Mouse (Mus musculus): ENCODE measurements around the gene Pecr. TPM values are rescaled to one million over a fixed set of nuclear protein-coding genes. Genes with fewer than 3 reads are reported as not detected.
A peak's percentile ranks its signal among the peaks of the same experiment; 100 is the strongest.

The Pecr gene
- polyA plus RNA-seq, 1 experiment: 16.4 TPM

DNA sequence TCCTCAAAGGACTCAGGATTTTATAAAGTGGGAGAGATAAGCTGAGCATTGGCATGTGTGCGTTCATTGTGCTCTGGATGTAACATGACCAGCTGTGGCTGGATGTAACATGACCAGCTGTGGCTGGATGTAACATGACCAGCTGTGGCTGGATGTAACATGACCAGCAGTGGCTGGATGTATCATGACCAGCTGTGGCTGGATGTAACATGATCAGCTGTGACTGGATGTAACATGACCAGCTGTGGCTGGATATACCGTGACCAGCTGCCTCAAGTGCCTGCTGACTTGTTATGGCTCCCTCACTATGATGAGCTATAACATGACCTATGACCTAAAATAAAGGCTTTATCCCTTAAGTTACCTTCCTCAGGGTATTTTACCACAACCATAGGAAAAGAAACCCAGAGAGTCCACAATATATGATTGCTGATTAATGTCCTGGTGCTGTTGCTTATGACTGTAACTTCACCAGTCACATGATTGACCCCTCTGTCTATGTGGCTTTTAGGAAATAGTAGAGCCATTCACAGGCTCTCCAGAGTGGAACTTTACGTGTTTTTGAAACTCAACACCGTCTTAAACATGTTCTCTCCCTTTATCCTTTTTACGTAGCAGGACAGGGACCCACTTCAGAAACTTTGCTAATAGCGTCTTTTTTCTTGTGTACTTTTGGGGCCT is 25.8 kb upstream of the Pecr start:
- Histone ChIP-seq H3K4me1 (ENCODE audit: control insufficient read depth, insufficient read depth, low read length) (peaks cover 3% of the 10 kb centered on the region; the same call in 1 of the 2 replicates), H3K4me3 (ENCODE audit: insufficient read depth, low read length) (no peak overlapping the region), H3K27ac (ENCODE audit: insufficient read depth, low read length) (no peak overlapping the region)
- TF ChIP-seq POLR2A (IDR thresholded peaks at IDR 0.05; ENCODE audit: low read depth, low read length) (no peak), CTCF (IDR thresholded peaks at IDR 0.05; ENCODE audit: borderline replicate concordance, insufficient read depth, low read length) (no peak)

GRCm38 (mm10) chr1:72308919-72309318 is 24.8 kb upstream of the Pecr start:
- TF ChIP-seq POLR2A (IDR thresholded peaks at IDR 0.05; ENCODE audit: low read depth, low read length) (no peak), CTCF (IDR thresholded peaks at IDR 0.05; ENCODE audit: borderline replicate concordance, insufficient read depth, low read length) (no peak)
- H3K4me3 ChIP-seq (ENCODE audit: insufficient read depth, low read length): no peak overlapping the region
- no peak overlapping the region for H3K27ac ChIP-seq (ENCODE audit: insufficient read depth, low read length)
- H3K4me1 ChIP-seq (ENCODE audit: control insufficient read depth, insufficient read depth, low read length): peaks cover 3% of the 10 kb centered on the region; the same call in 1 of the 2 replicates

DNA sequence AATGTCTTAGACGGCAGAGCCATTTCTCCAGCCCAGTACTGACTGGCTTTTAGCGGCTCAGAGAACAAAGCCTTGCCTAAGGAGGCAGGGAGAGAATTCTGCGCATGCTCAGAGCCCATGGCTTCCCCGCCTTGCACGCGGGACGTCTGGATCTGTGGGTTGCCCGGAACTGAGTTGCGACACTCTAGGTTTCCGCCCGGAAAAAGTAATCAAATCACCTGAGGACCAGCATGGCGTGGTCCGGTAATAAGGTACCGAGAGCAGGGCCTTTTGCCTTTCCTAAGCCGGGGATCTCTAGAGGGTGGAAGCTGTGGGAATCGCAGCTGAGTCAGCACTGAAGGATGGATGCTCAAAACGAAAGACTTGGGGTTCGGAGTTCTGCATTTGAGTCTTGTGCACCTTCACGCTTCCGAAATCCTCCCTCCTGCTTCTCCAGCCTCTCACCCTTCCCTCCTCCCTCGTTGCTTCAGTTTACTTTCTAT is 23.2 kb upstream of the Pecr start, which contains the start of gene Xrcc5:
TSS of gene Xrcc5 (plus strand) at position 105 of the 482 bp plus-strand sequence.
- no peak for TF ChIP-seq CTCF (IDR thresholded peaks at IDR 0.05; ENCODE audit: borderline replicate concordance, insufficient read depth, low read length)
- TF ChIP-seq POLR2A (IDR thresholded peaks at IDR 0.05; ENCODE audit: low read depth, low read length): peak; percentile 84
- H3K27ac ChIP-seq (ENCODE audit: insufficient read depth, low read length): peak within 1 kb of the TSS; percentile 36
- peaks cover 3% of the 10 kb centered on the region; the same call in 1 of the 2 replicates for H3K4me1 ChIP-seq (ENCODE audit: control insufficient read depth, insufficient read depth, low read length)
- peak within 1 kb of the TSS; percentile 58 for H3K4me3 ChIP-seq (ENCODE audit: insufficient read depth, low read length)

DNA sequence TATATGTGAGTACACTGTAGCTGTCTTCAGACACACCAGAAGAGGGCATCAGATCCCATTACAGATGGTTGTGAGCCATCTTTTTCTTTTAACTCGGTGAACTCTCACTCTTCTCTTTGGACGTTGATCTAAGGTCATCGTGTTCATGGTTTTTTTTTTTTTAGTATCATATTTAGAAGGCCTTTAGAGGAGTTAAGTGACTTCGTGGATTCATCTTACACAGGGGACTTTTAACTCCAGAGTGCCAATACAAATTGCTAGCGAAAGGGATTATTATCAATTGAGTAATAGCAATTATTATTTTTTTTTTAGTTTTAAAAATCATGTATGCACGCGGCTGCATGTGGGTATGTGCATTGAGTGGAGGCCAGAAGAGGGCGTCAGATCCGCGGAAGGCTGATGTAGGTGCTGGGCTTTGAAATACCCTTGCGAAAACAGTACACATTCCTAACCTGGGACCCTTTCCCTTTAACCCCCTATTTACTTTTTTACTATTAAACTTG is 22.6 kb upstream of the Pecr start:
- TF ChIP-seq CTCF (IDR thresholded peaks at IDR 0.05; ENCODE audit: borderline replicate concordance, insufficient read depth, low read length) (peak; percentile 65; the same call in 1 of the 2 replicates), POLR2A (IDR thresholded peaks at IDR 0.05; ENCODE audit: low read depth, low read length) (no peak)
- Histone ChIP-seq H3K4me3 (ENCODE audit: insufficient read depth, low read length) (no peak overlapping the region; the same call in 1 of the 2 replicates), H3K4me1 (ENCODE audit: control insufficient read depth, insufficient read depth, low read length) (peaks cover 3% of the 10 kb centered on the region; the same call in 1 of the 2 replicates), H3K27ac (ENCODE audit: insufficient read depth, low read length) (peak overlapping the region; percentile 36; the same call in 1 of the 2 replicates)

DNA sequence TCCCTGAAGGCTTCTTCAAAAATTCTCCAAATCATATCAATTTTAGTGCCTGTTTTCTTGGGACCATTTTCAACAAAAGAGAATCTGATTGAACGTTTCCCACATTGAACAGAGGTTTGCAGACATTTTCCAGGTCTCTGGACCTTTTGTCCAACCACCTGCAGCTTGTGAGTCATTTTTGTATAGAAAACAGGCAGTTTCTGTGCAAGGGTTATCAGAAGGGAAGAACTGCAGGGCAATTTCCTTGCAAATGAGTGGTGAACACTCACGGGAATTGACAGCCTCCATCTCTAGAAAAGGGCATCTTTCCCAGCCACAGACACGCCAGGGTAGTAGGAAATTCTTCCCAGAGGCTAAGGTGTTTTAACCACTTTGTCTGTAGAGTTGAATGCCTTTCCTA is 22.1 kb upstream of the Pecr start:
- H3K27ac ChIP-seq (ENCODE audit: insufficient read depth, low read length): no peak overlapping the region
- H3K4me3 ChIP-seq (ENCODE audit: insufficient read depth, low read length): no peak overlapping the region
- TF ChIP-seq CTCF (IDR thresholded peaks at IDR 0.05; ENCODE audit: borderline replicate concordance, insufficient read depth, low read length): no peak
- TF ChIP-seq POLR2A (IDR thresholded peaks at IDR 0.05; ENCODE audit: low read depth, low read length): no peak
- peaks cover 3% of the 10 kb centered on the region; the same call in 1 of the 2 replicates for H3K4me1 ChIP-seq (ENCODE audit: control insufficient read depth, insufficient read depth, low read length)

GRCm38 (mm10) chr1:72301845-72302244 is 17.7 kb upstream of the Pecr start:
- Histone ChIP-seq H3K27ac (ENCODE audit: insufficient read depth, low read length) (no peak overlapping the region), H3K4me1 (ENCODE audit: control insufficient read depth, insufficient read depth, low read length) (peaks cover 3% of the 10 kb centered on the region; the same call in 1 of the 2 replicates), H3K4me3 (ENCODE audit: insufficient read depth, low read length) (no peak overlapping the region)
- no peak for TF ChIP-seq POLR2A (IDR thresholded peaks at IDR 0.05; ENCODE audit: low read depth, low read length)
- no peak for TF ChIP-seq CTCF (IDR thresholded peaks at IDR 0.05; ENCODE audit: borderline replicate concordance, insufficient read depth, low read length)

GRCm38 (mm10) chr1:72295746-72296145 is 11.6 kb upstream of the Pecr start:
- no peak overlapping the region for H3K4me3 ChIP-seq (ENCODE audit: insufficient read depth, low read length)
- TF ChIP-seq POLR2A (IDR thresholded peaks at IDR 0.05; ENCODE audit: low read depth, low read length) (no peak), CTCF (IDR thresholded peaks at IDR 0.05; ENCODE audit: borderline replicate concordance, insufficient read depth, low read length) (no peak)
- H3K27ac ChIP-seq (ENCODE audit: insufficient read depth, low read length): no peak overlapping the region
- no peaks in the 10 kb centered on the region for H3K4me1 ChIP-seq (ENCODE audit: control insufficient read depth, insufficient read depth, low read length)

DNA sequence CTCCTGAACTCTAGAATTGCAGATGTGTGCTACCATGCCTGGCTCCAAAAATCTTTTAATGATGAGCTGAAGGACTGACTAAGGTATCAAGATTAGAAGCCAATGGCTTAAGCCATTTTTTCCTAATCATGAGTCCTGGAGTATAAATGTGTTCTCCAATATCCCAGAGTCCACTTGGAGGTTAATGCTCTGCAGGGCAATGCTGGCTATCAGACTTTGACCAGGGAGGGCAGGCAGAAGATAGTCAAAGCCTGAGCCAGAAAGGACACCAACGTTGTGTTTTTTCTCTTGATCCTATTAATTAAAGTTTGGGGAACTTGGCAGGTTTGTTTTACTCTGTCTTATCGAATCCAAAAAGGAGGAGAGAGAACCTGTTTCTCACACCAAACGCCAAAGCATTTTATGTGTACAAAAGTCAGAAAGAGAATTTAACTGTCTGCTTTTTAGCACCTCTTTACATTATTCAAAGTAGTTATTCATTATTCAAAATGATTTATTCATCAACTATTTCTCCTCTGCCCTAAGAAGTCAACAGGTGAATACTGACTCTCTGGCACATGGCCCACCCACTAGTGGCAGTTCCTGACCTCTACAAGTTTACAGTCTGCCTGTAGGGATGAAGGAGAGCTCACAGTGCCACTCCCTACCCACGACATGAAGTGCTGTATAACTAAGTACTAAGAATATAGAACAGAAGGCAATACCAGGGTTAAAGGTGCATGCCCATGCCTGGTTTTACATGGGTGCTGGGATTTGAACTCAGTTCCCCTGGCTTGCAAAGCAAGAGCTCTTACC is 10.0 kb upstream of the Pecr start:
- no peak overlapping the region for H3K27ac ChIP-seq (ENCODE audit: insufficient read depth, low read length)
- no peak for TF ChIP-seq POLR2A (IDR thresholded peaks at IDR 0.05; ENCODE audit: low read depth, low read length)
- H3K4me1 ChIP-seq (ENCODE audit: control insufficient read depth, insufficient read depth, low read length): no peaks in the 10 kb centered on the region
- H3K4me3 ChIP-seq (ENCODE audit: insufficient read depth, low read length): no peak overlapping the region

- no peak overlapping the region for H3K4me3 ChIP-seq (ENCODE audit: insufficient read depth, low read length)
Observed at GRCm38 (mm10) chr1:72291925-72292324, 7.8 kb upstream of the Pecr start.

More at GRCm38 (mm10) chr1:72291925-72292324, 7.8 kb upstream of the Pecr start:
- Histone ChIP-seq H3K27ac (ENCODE audit: insufficient read depth, low read length) (no peak overlapping the region), H3K4me1 (ENCODE audit: control insufficient read depth, insufficient read depth, low read length) (no peaks in the 10 kb centered on the region)
- TF ChIP-seq POLR2A (IDR thresholded peaks at IDR 0.05; ENCODE audit: low read depth, low read length) (no peak), CTCF (IDR thresholded peaks at IDR 0.05; ENCODE audit: borderline replicate concordance, insufficient read depth, low read length) (no peak)

Data from embryonic fibroblast, embryonic 13.5 days (primary cell).